Mouse (Mus musculus) B cell, adult 2 months (primary cell): ENCODE results near the gene Eno4.

Experiments
- DNase-seq, 2 experiments: peaks; one replicate each; pipeline ENCODE4 v3.0.0; 2022

The Eno4 gene

GRCm38 (mm10) chr19:58975216-58975863 lies 32.1 kb downstream of the Eno4 start:
- DNase-seq, result no peak

GRCm38 (mm10) chr19:58978401-58979171 lies 35.4 kb downstream of the Eno4 start:
- DNase-seq, result no peak

GRCm38 (mm10) chr19:58979436-58980055 lies 36.3 kb downstream of the Eno4 start:
- no peak for DNase-seq

- no peak for DNase-seq
Observed at GRCm38 (mm10) chr19:58980056-58980440, 36.8 kb downstream of the Eno4 start.

- DNase-seq, result no peak
Observed at GRCm38 (mm10) chr19:58981571-58981970, 38.3 kb downstream of the Eno4 start.

- DNase-seq, result no peak
Observed at GRCm38 (mm10) chr19:59002827-59003226, 59.6 kb downstream of the Eno4 start.

GRCm38 (mm10) chr19:59006577-59007340 lies 63.5 kb downstream of the Eno4 start:
- no peak for DNase-seq

GRCm38 (mm10) chr19:59010802-59011201 lies 67.6 kb downstream of the Eno4 start:
- no peak for DNase-seq
